Mouse (Mus musculus) heart, adult 8-10 months (tissue): ENCODE measurements around the gene Zfp983. TPM values are rescaled to one million over a fixed set of nuclear protein-coding genes. Genes with fewer than 3 reads are reported as not detected.
"Not testable (repeated sequence)": the region's sequence is repeated elsewhere in the genome, so short reads cannot be mapped to it uniquely, and the experiment has no call there.

Experiments
- DNase-seq: peaks from one replicate; pipeline ENCODE4 v3.0.0; 2022; ENCODE audit warnings: low spot score
- total RNA-seq, 4 experiments: library from RNA; stranded (reverse); gene quantifications; 2 replicates each; pipeline ENCODE4 v1.2.4; 2022

Zfp983 gene
- 1 to 10 TPM; 1.9 to 2.4 (median 2.1) TPM for total RNA-seq

DNA sequence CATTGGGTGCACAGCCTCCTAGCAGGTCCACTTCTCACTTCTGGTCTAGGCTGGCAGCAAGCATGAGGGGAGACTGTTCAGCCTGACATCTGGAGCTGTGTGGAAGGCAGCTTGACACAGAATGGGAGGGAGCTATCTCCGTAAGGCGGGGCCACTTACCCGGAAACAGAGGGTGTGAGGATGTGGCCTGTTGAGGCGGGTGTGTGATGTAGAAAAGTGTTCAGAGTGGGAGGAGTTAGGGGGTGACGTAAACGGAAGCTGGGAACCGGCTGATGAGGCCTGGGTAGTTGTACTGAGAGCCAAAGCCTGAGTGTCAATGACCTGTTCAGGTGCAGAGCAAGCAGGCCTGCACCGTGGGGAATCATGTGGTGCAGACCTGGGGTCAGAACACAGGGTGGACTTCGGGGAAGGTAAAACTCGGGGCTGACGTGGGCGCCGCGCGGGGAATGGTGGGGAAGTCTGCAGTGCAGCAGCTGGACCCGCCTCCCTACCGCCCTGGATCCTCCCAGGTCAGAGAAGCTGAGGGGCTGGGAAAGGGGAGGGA, at the start of gene Zfp983:
Zfp983 (plus strand) TSS at position 261 of the 544 bp plus-strand sequence.
- peak; percentile 86 for DNase-seq

DNA sequence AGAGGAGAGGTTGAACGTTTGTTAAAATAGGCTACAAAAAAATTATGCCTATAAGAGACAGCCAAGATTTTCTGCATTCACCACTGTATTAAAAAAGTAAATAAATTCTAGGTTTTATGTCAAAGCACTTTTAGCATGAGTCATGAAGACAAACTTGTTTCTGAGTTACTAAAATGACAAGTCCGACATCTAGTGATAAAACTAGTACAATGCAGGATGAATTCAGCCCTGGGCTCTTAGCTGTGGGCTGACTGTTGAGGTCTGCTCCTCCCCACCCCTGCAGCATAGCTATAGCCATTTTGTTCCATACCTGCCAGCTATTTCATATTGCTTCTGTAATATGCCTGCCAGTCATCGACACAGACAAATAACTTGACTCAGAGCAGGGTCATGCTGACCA, 34.1 kb upstream of the Zfp983 start:
- no peak for DNase-seq

DNA sequence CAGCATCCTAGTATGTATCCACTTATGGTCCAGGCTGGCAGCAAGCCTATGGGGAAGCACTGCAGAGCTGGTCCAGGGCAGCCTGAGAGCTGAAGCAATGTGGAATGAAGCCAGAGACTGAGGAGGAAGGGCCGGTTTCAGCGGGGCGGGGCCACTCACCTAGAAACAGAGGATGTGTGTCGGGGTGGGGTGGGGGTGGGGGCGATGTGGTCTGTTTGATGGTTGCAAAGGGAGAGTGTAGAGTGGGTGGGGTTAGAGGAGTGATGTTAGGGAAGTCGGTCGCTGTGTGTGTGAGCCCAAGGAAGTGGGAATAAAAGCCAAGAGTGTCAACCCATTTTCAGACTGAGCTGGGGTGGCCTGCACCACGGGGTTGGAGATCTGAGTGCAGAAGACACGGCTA, 33.1 kb upstream of the Zfp983 start:
- no peak for DNase-seq

DNA sequence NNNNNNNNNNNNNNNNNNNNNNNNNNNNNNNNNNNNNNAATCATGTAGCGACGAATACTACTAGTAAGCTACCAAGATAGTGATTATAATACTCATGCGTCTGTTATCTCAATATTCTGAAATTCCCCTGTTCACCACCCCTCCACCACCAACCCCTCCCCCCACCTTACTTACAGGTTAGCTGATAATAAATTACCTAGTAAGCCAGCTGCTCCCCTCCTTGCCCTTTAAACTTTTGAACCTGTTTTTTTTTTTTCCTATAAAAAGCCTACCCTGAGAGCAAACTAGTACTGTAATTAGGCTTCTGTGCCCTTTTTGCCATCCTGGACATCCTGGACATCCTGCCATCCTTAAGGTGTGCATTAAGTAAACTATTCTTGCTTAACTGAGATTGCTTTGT, 26.8 kb upstream of the Zfp983 start:
- no peak for DNase-seq

DNA sequence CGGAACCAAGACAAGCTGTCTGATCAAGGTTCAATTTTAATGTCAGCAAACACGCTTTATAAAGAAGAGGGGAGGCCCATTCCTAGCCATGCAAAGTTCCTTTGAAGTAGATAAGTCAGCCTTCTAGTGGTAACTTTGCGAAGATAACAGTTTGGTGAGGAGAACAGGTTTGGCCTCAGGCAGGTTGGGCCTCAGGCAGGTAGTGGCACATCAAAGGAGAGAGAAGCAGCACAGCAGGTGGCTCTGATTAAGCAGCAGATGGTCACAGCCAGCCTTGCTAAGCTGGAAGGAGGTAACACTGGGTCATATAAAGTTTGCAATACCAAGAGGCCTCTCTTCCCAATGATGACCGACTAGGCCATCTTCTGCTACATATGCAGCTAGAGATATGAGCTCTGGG, 14.7 kb upstream of the Zfp983 start:
- DNase-seq = not testable (repeated sequence)

DNA sequence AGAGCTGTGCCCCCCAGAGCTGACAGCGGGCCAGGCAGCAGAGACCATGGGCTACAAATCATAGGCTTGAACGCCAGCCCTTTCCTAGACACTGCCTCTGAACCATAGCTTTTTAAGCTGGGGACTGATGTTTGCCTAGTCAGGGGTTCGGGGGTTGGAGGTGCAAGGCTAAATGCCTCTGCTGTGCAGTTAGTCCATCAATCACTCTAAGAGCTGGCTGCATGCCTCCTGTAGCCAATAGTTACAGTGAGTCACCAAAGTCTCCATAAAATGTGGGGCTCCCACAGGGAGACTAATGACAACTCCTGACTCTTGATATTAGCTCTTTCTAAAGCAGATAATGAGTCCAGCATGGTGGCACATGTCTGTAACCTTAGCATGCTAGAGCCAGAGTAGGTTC, 1.6 kb upstream of the Zfp983 start:
- DNase-seq = no peak

DNA sequence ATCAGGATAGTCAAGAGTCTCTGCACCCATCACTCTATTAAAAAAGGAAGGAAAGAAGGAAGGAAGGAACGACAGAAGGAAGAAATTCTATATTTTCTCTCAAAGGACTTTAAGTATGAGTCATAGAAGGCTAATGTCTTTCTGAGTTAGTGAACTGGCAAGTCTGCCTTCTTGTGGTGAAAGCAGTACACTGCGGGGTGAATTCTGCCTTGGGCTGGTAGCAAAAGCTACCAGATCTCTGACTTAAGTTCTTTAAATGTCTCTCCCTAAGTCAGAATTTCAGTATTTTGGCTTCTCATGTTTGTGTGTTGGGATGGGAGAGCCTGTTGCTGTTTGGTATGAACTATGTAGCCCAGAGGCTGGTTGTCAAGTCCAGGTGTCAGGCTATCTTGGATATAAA, 488 bp upstream of the Zfp983 start:
- DNase-seq = peak; percentile 0

DNA sequence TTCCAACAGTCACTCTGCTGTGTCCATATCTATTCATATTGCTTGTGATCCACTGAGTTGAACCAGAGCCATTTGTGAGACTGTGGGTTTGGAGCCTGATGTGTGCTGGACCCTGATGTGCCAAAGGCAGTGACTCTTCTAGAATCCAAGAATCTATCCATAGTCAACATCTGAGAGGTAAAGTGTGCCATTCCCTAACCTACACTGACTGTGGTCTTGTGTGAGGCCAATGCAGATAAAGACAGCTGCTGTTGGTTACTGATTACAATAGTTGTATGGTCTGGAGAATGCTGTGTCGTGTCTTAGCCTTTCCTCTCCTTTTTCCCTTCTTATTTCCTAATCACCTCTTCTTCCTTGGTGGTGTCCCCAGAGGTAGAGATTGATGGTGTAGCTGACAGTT, 28.4 kb downstream of the Zfp983 start:
- DNase-seq = not testable (repeated sequence)

DNA sequence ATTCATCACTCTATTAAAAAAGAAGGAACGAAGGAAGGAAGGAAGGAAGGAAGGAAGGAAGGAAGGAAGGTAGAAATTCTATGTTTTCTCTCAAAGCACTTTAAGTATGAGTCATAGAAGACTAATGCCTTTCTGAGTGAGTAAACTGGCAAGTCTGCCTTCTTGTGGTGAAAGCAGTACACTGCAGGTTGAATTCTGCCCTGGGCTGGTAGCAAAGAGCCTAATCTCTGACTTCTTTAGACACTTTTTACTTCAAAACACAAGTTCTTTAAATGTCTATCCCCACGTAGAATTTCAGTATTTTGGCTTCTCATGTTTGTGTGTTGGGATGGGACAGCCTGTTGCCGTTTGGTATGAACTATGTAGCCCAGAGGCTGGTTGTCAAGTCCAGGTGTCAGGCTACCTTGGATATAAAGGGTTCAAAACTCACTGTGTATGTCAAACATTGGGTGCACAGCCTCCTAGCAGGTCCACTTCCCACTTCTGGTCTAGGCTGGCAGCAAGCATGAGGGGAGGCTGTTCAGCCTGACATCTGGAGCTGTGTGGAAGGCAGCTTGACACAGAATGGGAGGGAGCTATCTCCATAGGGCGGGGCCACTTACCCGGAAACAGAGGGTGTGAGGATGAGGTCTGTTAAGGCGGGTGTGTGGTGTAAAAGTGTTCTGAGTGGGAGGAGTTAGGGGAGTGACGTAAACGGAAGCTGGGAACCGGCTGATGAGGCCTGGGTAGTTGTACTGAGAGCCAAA, 29.0 kb downstream of the Zfp983 start:
- DNase-seq = peak; percentile 92

DNA sequence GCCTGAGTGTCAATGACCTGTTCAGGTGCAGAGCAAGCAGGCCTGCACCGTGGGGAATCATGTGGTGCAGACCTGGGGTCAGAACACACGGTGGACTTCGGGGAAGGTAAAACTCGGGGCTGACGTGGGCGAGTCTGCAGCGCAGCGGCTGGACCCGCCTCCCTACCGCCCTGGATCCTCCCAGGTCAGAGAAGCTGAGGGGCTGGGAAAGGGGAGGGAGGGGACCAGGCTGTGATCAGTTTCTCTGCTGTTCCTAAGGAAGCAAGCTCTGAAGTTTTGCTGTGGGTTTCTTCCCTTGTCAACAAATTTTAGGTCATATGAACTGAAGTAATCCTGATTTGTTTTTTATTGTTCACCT, 29.6 kb downstream of the Zfp983 start:
- not testable (repeated sequence) for DNase-seq

DNA sequence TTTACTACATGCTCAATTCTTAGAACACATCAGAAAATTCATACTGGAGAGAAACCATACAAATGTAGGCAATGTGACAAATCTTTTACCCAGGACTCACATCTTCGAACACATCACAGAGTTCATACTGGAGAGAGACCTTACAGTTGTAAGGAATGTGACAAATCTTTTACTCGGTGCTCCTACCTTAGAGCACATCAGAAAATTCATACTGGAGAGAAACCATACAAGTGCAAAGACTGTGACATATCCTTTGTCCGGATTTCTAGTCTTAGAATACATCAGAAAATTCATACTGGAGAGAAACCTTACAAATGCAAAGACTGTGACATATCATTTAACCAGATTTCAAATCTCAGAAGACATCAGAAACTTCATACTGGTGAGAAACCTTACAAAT, 41.1 kb downstream of the Zfp983 start, which contains the start of gene Gm10226:
Gm10226 (plus strand) TSS at position 301 of the 400 bp plus-strand sequence.
- no peak for DNase-seq

DNA sequence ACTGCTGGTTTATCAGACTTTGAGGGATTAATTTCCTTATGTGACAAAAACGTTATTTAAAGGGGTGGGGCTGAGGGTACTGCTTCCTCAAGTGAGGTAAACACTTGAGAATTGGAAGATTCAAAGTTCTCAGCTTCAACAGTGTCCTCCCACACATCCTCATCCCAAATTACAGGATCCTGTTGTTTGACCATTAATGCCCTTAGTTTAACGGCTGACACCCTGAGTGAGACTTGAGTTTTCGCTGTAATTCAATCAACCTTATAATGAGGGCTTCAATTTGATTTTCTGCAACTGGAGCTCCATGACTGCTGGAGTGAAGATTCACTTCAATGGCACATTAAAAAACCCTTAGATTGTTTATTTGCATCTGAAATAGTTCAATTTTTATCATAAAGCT, 42.9 kb downstream of the Zfp983 start:
- DNase-seq = no peak

DNA sequence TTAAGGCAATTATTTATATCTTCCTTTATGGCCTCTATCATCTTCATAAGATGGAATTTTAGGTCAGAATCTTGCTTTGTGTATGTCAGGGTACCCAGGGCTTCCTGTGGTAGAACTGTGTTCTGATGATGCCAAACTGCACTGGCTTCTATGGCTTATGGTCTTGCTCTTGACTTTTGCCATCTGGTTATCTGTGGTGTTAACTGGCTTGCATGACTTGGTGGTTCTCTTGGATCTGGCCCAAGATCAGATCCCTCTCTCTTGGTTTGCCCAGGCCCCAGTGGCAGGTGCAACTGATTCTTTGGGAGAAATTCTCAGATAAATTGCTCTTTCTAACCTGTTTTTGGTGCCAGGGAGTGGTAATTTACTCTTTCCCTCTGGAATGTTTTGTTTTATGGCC, 45.6 kb downstream of the Zfp983 start:
- no peak for DNase-seq

DNA sequence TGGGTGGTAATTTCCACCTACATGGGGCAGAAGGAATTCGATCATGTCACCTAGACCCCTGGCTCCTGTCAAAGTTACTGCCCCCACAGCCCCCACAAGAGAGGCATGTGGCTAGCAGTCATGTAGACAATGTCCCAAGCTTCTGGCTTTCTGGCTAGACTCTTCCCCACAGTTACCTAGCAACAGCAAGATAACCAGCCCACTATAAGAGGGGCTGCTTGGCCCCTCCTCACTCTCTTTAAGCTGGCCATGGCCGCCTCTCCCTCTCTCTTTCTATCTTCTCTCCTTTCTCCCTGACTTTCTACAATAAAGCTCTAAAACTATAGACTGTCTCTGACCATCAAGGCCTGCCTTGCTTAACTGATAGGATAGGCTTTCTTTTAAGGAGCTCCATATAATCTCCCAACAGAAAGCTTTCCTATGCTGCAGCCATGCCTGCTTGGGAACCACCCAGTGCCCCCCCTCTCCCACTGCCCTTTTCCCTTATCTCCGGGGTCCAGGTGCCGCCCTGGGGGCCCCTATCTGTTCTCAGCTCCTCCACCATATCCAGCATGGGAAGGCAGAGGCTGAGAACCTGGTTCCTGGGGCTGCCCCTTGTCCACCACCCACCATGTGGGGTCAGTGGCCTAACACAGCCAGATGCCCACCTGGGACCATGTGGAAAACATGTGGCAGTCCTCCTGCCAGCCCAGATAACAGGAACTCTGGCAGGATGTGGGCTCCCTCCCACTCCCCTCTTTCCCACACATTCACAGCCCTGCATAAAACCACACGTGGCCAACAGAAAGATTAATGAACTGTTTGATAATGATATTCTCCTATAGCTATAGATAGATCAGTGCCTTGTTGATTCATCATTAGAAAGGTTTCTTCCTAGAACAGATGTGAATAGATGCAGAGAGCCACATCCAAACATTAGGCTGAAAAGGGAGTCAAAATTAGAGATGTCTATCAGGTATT, 52.1 kb downstream of the Zfp983 start:
- no peak for DNase-seq

DNA sequence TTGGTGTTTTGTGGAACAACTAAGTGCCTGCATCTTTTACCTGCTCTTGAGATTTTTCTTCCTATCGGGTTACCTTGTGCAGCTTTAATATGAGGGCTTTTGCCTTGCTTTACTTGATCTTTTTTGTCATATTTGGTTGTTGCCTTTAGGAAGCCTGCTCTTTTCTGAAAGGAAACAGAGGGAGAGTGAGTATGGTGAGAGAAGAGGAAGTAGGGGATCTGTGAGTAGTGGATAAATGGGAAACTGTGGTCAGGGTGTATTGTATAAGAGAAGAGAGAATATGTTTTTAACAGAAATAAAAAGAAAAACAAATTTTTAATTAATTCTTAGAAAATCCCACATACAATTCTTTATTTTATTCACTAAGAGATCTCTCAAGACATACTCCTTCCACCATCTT, 53.0 kb downstream of the Zfp983 start:
- no peak for DNase-seq

DNA sequence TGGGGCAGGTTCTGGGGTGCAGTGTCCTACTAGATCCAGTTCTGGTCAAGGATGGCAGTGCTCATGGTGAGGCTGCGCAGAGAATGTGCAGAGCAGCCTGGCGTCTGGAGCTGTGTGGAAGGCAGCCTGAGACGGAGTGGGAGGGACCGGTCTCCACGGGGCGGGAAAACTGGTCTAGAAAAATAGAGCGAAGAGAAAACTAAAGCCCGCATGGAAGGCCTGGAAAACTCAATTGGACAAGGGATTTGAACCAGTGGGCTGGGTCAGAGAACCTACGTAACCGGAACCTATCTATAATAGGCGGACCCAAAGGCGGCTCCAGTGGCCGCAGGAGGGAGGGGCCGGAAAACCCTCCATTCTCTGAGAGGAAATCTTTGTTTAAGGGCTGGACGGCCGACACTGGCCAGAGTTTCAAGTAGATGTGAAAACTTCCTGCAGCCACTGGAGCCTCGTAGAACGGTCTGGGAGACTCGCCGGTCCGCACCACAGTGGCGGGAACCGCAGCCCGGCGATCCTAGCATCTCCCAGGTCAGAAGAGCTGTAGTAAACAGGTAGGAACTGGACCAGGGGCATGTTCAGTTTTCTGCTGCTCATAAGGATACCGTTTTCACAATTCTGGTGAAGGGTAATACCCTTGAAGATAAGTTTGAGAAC, 57.0 kb downstream of the Zfp983 start, which contains the start of gene Zfp760:
Zfp760 (plus strand) TSS at position 399 of the 654 bp plus-strand sequence.
- peak; percentile 92 for DNase-seq

DNA sequence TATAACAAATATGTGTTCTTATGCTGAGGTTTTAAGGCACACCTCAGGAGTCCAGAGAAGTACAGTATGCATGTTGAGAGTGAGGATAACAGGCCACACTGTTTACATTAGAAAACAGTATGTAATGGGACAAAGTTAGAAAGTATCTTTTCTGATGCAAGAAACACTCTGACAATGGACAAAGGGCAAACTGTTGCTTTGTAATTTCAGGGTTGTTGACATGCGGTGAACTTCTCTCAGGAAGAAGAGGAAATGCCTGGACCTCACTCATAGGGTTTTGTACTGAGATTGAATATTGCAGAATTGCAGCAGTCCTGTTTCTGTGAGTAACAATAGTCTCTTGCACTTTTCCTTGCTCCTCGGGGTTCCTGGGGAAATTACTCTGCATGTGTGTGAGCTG, 58.0 kb downstream of the Zfp983 start:
- no peak for DNase-seq

Other genes with a start within 250 kb of the Zfp983 start
- 1 to 10 TPM in 3 of 4 experiments, under 1 TPM in 1; 0.80 to 1.4 (median 1.3) TPM for gene Zfp54, start 227.4 kb upstream of the Zfp983 start, total RNA-seq
- 1 to 10 TPM; 7.6 to 8.7 (median 8.0) TPM for gene Zfp51, start 200.2 kb upstream of the Zfp983 start, total RNA-seq
- gene Zfp53, start 161.6 kb upstream of the Zfp983 start, total RNA-seq = 1 to 10 TPM; 1.8 to 3.1 (median 2.4) TPM
- gene Zfp52, start 115.1 kb upstream of the Zfp983 start, total RNA-seq = 1 to 10 TPM; 5.4 to 7.1 (median 6.2) TPM
- gene Zfp948, start 83.6 kb upstream of the Zfp983 start, total RNA-seq = 1 to 10 TPM; 2.8 to 3.5 (median 3.1) TPM
- gene Gm10226, start 41.2 kb downstream of the Zfp983 start, total RNA-seq = 1 to 10 TPM in 2 of 4 experiments, not detected in 2; 2.1 to 3.5 TPM
- 1 to 10 TPM; 1.3 to 2.0 (median 1.5) TPM for gene Zfp760, start 57.1 kb downstream of the Zfp983 start, total RNA-seq
- gene Zfp229, start 80.2 kb downstream of the Zfp983 start, total RNA-seq = 1 to 10 TPM; 3.6 to 6.7 (median 5.1) TPM
- gene Zfp820, start 195.1 kb downstream of the Zfp983 start, total RNA-seq = under 1 TPM; 0.76 to 0.88 (median 0.81) TPM